Mouse (Mus musculus): ENCODE results near the gene Slc39a1. TPM values are rescaled to one million over a fixed set of nuclear protein-coding genes. Genes with fewer than 3 reads are reported as not detected.

Gene Slc39a1
- polyA plus RNA-seq (2012; rRNA removed): 86.9 and 100 TPM in 2 replicates

- DNase-seq (ENCODE audit: low read depth): no peak
Measured at GRCm38 (mm10) chr3:90247960-90248745, at the start of gene Slc39a1. Slc39a1 (plus strand) TSS chr3:90248172.

GRCm38 (mm10) chr3:90202884-90203283, 45.1 kb upstream of the Slc39a1 start:
- no peak for DNase-seq (ENCODE audit: low read depth)

- no peak for DNase-seq (ENCODE audit: low read depth)
Measured at GRCm38 (mm10) chr3:90203619-90204018, 44.4 kb upstream of the Slc39a1 start.

GRCm38 (mm10) chr3:90204582-90204981, 43.4 kb upstream of the Slc39a1 start:
- no peak for DNase-seq (ENCODE audit: low read depth)

- DNase-seq (ENCODE audit: low read depth): no peak
Measured at GRCm38 (mm10) chr3:90208662-90209061, 39.3 kb upstream of the Slc39a1 start.

GRCm38 (mm10) chr3:90209908-90210566, 37.9 kb upstream of the Slc39a1 start:
- DNase-seq (ENCODE audit: low read depth): no peak

- DNase-seq (ENCODE audit: low read depth): no peak
Measured at GRCm38 (mm10) chr3:90211475-90212398, 36.2 kb upstream of the Slc39a1 start.

- DNase-seq (ENCODE audit: low read depth): no peak
Measured at GRCm38 (mm10) chr3:90212723-90213122, 35.2 kb upstream of the Slc39a1 start.

GRCm38 (mm10) chr3:90213377-90213866, 34.5 kb upstream of the Slc39a1 start, which contains the start of the genes Rps27 and Rab13:
Rps27 (minus strand) TSS chr3:90213651.
Rab13 (plus strand) TSS chr3:90213695.
- no peak for DNase-seq (ENCODE audit: low read depth)

GRCm38 (mm10) chr3:90213956-90214684, 33.9 kb upstream of the Slc39a1 start:
- DNase-seq (ENCODE audit: low read depth): no peak

GRCm38 (mm10) chr3:90215825-90216380, 32.1 kb upstream of the Slc39a1 start:
- DNase-seq (ENCODE audit: low read depth): no peak

GRCm38 (mm10) chr3:90220088-90220487, 27.9 kb upstream of the Slc39a1 start:
- no peak for DNase-seq (ENCODE audit: low read depth)

- DNase-seq (ENCODE audit: low read depth): no peak
Measured at GRCm38 (mm10) chr3:90220531-90220951, 27.4 kb upstream of the Slc39a1 start.

- DNase-seq (ENCODE audit: low read depth): no peak
Measured at GRCm38 (mm10) chr3:90221123-90221522, 26.8 kb upstream of the Slc39a1 start.

GRCm38 (mm10) chr3:90222455-90222854, 25.5 kb upstream of the Slc39a1 start:
- no peak for DNase-seq (ENCODE audit: low read depth)

- no peak for DNase-seq (ENCODE audit: low read depth)
Measured at GRCm38 (mm10) chr3:90222941-90223340, 25.0 kb upstream of the Slc39a1 start.

- DNase-seq (ENCODE audit: low read depth): no peak
Measured at GRCm38 (mm10) chr3:90224331-90224730, 23.6 kb upstream of the Slc39a1 start.

- no peak for DNase-seq (ENCODE audit: low read depth)
Measured at GRCm38 (mm10) chr3:90231075-90231474, 16.9 kb upstream of the Slc39a1 start.

GRCm38 (mm10) chr3:90231507-90232333, 16.3 kb upstream of the Slc39a1 start, which contains the start of gene Jtb:
Jtb (plus strand) TSS chr3:90231597.
- no peak for DNase-seq (ENCODE audit: low read depth)

- DNase-seq (ENCODE audit: low read depth): no peak
Measured at GRCm38 (mm10) chr3:90241251-90241650, 6.7 kb upstream of the Slc39a1 start.

Measured in gonadal fat pad, adult 2 months (tissue).